Mouse (Mus musculus) lung, embryonic 14.5 days (tissue): ENCODE data around the gene Ypel3. TPM values are rescaled to one million over a fixed set of nuclear protein-coding genes. Genes with fewer than 3 reads are reported as not detected.
"Not testable (repeated sequence)": the region's sequence is repeated elsewhere in the genome, so short reads cannot be mapped to it uniquely, and the experiment has no call there.

Experiments
- ATAC-seq: fragments of 200-750 bp; cut with Nextera tagmentation; 2 replicates; pipeline ENCODE4 v1.8.0; 2017; ENCODE audit warnings: mild to moderate bottlenecking, moderate TSS enrichment, moderate library complexity; ENCODE audit not compliant: insufficient read depth
- DNase-seq: peaks from one replicate; pipeline ENCODE4 v3.0.0-alpha.2; 2015
- H3K27ac ChIP-seq: fragments of 300-500 bp; sonication (generic); 2 replicates; pipeline ENCODE4 v1.5.1; 2014; ENCODE audit warnings: low read depth, mild to moderate bottlenecking, moderate library complexity
- H3K27me3 ChIP-seq: fragments of 300-500 bp; sonication (generic); 2 replicates; pipeline ENCODE4 v1.6.1; 2014; ENCODE audit warnings: low read length, control low read depth; ENCODE audit not compliant: insufficient read depth
- H3K36me3 ChIP-seq: fragments of 300-500 bp; sonication (generic); 2 replicates; pipeline ENCODE4 v1.6.1; 2014; ENCODE audit warnings: control low read depth; ENCODE audit not compliant: insufficient read depth
- H3K4me1 ChIP-seq: fragments of 300-500 bp; sonication (generic); 2 replicates; pipeline ENCODE4 v1.6.1; 2014; ENCODE audit warnings: antibody characterized with exemption, control low read depth; ENCODE audit not compliant: insufficient read depth
- H3K4me2 ChIP-seq: fragments of 300-500 bp; sonication (generic); 2 replicates; pipeline ENCODE4 v1.6.1; 2014; ENCODE audit warnings: mild to moderate bottlenecking
- H3K4me3 ChIP-seq: fragments of 300-500 bp; sonication (generic); 2 replicates; pipeline ENCODE4 v1.5.1; 2014; ENCODE audit warnings: low read depth, low read length
- H3K9ac ChIP-seq: fragments of 300-500 bp; sonication (generic); 2 replicates; pipeline ENCODE4 v1.6.1; 2014
- H3K9me3 ChIP-seq: fragments of 300-500 bp; sonication (generic); 2 replicates; pipeline ENCODE4 v1.6.1; 2016; ENCODE audit warnings: low read depth, low read length, control low read depth
- CTCF ChIP-seq: IDR thresholded peaks from 2 replicates; pipeline ENCODE4 v1.5.1; 2016; ENCODE audit warnings: antibody characterized with exemption, low read depth
- WGBS: fragments of 180-500 bp; shearing (Covaris S2); extraction: QIAGEN DNeasy Blood & Tissue Kit; methylation state at CpG from one replicate; pipeline ENCODE4 v1.1.7; 2014; 5-methylcytosine and 5-hydroxymethylcytosine counted together
- polyA plus RNA-seq: library from polyadenylated mRNA; unstranded; fragments of >200 nt; fragmentation: Nextera tagmentation; extraction: Ambion mirVana; gene quantifications from 2 replicates; pipeline ENCODE4 v1.2.1, GENCODE M21; 2014

The Ypel3 gene
- polyA plus RNA-seq, 1 experiment from 2014 or later, result 91.2 TPM

- H3K9ac ChIP-seq, result peak overlapping the region; percentile 86; the same call in 1 of the 2 replicates
- H3K4me3 ChIP-seq, result peak overlapping the region; percentile 73
- H3K4me2 ChIP-seq, result peak overlapping the region; percentile 87
- WGBS, result 56% methylated on average over 3 of the region's 3 CpGs
- H3K27me3 ChIP-seq, result no peaks in the 10 kb centered on the region
- H3K9me3 ChIP-seq, result no peaks in the 10 kb centered on the region
- peak overlapping the region; percentile 72; the same call in 1 of the 2 replicates for H3K27ac ChIP-seq
- TF ChIP-seq CTCF, result no peak
- 0 out of 2 replicates have a peak, but pooled peaks cover 22% of the 10 kb centered on the region for H3K4me1 ChIP-seq
- ATAC-seq, result no peak
- no peak for DNase-seq
- peaks cover 37% of the 10 kb centered on the region for H3K36me3 ChIP-seq
These were observed 849 bp upstream of the Ypel3 start for GRCm38 (mm10) chr7:126775978-126776234.

GRCm38 (mm10) chr7:126777476-126777875 is 721 bp downstream of the Ypel3 start:
- H3K27me3 ChIP-seq, result no peaks in the 10 kb centered on the region
- peaks cover 22% of the 10 kb centered on the region for H3K36me3 ChIP-seq
- ATAC-seq (no peak), DNase-seq (peak; percentile 35)
- TF ChIP-seq CTCF, result no peak
- H3K9me3 ChIP-seq, result no peaks in the 10 kb centered on the region
- H3K4me2 ChIP-seq, result peak overlapping the region; percentile 87
- H3K4me1 ChIP-seq, result peaks cover 27% of the 10 kb centered on the region
- WGBS, result 42% methylated on average over 10 of the region's 10 CpGs
- H3K4me3 ChIP-seq, result peak overlapping the region; percentile 73
- peak overlapping the region; percentile 87; the same call in 1 of the 2 replicates for H3K27ac ChIP-seq
- H3K9ac ChIP-seq, result peak overlapping the region; percentile 86

DNA sequence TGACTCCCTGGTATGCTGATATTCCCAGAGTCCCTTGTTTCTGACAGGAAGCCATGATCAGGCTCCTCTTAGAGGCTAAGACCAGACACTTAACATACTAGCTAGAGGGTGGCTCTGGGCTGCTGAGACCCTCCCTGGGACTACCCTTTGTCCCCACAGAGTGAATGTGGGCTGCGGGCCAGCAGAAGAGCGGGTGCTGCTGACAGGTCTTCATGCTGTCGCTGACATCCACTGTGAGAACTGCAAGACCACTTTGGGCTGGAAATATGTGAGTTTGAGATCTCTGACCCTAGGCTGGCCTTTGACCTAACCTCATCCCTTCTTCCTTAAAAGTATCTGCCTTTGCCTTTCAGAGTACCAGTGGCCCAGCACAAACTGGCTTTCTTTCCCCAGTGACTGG is 1.4 kb downstream of the Ypel3 start:
- H3K9ac ChIP-seq, result 0 out of 2 replicates have a peak overlapping the region, but pooled peaks have one; percentile 86
- peak overlapping the region; percentile 73; the same call in 1 of the 2 replicates for H3K4me3 ChIP-seq
- peaks cover 18% of the 10 kb centered on the region for H3K36me3 ChIP-seq
- TF ChIP-seq CTCF, result no peak
- no peaks in the 10 kb centered on the region for H3K27me3 ChIP-seq
- peak overlapping the region; percentile 6; the same call in 1 of the 2 replicates for H3K27ac ChIP-seq
- 58% methylated on average over 3 of the region's 3 CpGs for WGBS
- no peaks in the 10 kb centered on the region for H3K9me3 ChIP-seq
- H3K4me1 ChIP-seq, result peaks cover 27% of the 10 kb centered on the region
- ATAC-seq, result no peak
- peak; percentile 34 for DNase-seq
- H3K4me2 ChIP-seq, result peak overlapping the region; percentile 87

GRCm38 (mm10) chr7:126779101-126779500 is 2.3 kb downstream of the Ypel3 start:
- peaks cover 18% of the 10 kb centered on the region for H3K36me3 ChIP-seq
- H3K4me3 ChIP-seq, ATAC-seq, H3K4me2 ChIP-seq, H3K27me3 ChIP-seq, H3K9ac ChIP-seq, H3K9me3 ChIP-seq, DNase-seq: not testable (repeated sequence)
- peak overlapping the region; percentile 18; the same call in 1 of the 2 replicates for H3K27ac ChIP-seq
- WGBS, result 87% methylated on average over 7 of the region's 7 CpGs
- H3K4me1 ChIP-seq, result peaks cover 27% of the 10 kb centered on the region

DNA sequence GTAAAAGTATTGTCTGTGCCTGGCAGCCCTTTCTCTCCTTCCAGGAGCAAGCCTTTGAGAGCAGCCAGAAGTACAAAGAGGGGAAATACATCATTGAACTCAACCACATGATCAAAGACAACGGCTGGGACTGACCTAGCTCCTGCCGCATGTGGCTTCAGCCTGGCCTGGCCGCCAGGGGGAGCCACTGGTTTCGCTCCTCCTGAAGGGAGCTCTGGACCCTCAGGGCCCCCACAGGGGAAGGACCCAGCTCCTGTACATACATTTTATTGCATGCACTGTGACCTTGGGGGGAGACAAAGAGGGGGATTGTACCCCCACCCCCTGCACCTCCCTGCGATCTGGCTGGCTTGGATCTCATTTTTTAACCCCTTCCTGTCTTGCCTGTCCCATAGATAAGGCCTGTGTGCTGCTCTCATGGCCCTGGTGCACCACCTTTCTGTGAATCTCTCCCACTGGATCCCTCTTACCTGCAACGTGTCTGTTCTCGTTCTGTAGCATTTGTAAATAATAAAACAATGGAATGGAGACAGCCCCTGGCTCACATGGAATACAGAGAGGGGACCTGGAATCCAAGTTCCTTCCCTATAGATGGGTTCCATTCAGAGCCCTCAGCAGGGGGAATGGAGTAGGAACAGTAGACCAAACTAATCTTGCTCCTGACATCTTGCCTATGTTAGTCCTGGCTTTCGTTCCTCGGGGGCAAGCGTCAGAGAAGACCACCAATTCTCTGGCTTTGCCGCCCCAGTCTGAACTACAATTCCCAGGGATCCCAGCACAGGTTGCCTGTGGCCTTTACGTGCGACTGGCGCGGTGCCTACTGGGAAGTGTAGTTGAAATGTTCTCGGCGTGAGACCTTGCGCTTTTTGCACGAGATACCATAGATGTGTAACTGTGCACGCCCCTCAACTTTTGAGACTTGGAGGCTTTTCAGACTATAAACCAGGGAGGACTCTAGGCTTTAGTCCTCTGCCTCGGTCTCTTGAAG is 3.5 kb downstream of the Ypel3 start:
- peak overlapping the region; percentile 85 for H3K27ac ChIP-seq
- H3K27me3 ChIP-seq, result no peaks in the 10 kb centered on the region
- H3K9ac ChIP-seq, result peak overlapping the region; percentile 58
- H3K36me3 ChIP-seq, result peaks cover 26% of the 10 kb centered on the region
- 1% methylated on average over 20 of the region's 21 CpGs for WGBS
- DNase-seq (peak; percentile 96), ATAC-seq (peak; percentile 72)
- TF ChIP-seq CTCF, result peak; percentile 96
- peaks cover 27% of the 10 kb centered on the region for H3K4me1 ChIP-seq
- H3K4me2 ChIP-seq, result peak overlapping the region; percentile 74
- peak overlapping the region; percentile 37 for H3K4me3 ChIP-seq
- no peaks in the 10 kb centered on the region for H3K9me3 ChIP-seq

GRCm38 (mm10) chr7:126780971-126781635 is 4.3 kb downstream of the Ypel3 start, which contains the start of gene Tbx6:
Gene Tbx6, plus strand, starts transcription at chr7:126781483.
- WGBS, result 4% methylated on average over 22 of the region's 22 CpGs

More at GRCm38 (mm10) chr7:126780971-126781635, 4.3 kb downstream of the Ypel3 start, which contains the start of gene Tbx6:
- peak; percentile 52 for DNase-seq
- Histone ChIP-seq H3K9ac (peak within 1 kb of the TSS; percentile 58), H3K27ac (peak within 1 kb of the TSS; percentile 85), H3K4me3 (peak within 1 kb of the TSS; percentile 37), H3K4me2 (peak within 1 kb of the TSS; percentile 74), H3K4me1 (peaks cover 23% of the 10 kb centered on the region), H3K36me3 (peaks cover 29% of the 10 kb centered on the region), H3K9me3 (no peaks in the 10 kb centered on the region), H3K27me3 (no peaks in the 10 kb centered on the region)
- ATAC-seq, result no peak
- no peak for TF ChIP-seq CTCF
